Mouse (Mus musculus): ENCODE data around the gene Gabrr3.

- no peak for TF ChIP-seq CHD2 (IDR thresholded peaks at IDR 0.05; ENCODE audit: low read depth, low read length)
- TF ChIP-seq ZNF384 (IDR thresholded peaks at IDR 0.05; ENCODE audit: low read depth, low read length), result no peak
These were observed 2.7 kb downstream of the Gabrr3 start for GRCm38 (mm10) chr16:59409800-59410199.
